Mouse (Mus musculus): ENCODE measurements around the gene Mrpl40.

- no peak for TF ChIP-seq CTCF (IDR thresholded peaks at IDR 0.05; ENCODE audit: low read depth, low read length)
- TF ChIP-seq POLR2A (IDR thresholded peaks at IDR 0.05; ENCODE audit: extremely low read depth, insufficient read depth, low read length): no peak
Measured at GRCm38 (mm10) chr16:18846301-18846820, 30.3 kb downstream of the Mrpl40 start.

All from liver, adult 2 months (tissue).